Mouse (Mus musculus) granulocyte monocyte progenitor cell, adult 5-6 weeks (primary cell): ENCODE measurements at regions not wholly inside any gene's neighbourhood (a gene's known extent, or its start where the extent isn't known, plus 50 kb on each side); places are given as distances from the start of the nearest gene placed in this dataset.

Source experiments
- ATAC-seq: replicated peaks from 2 replicates; pipeline ENCODE4 v1.8.0; 2016; ENCODE audit warnings: mild to moderate bottlenecking, moderate TSS enrichment, inconsistent platforms; ENCODE audit not compliant: poor library complexity, severe bottlenecking

DNA sequence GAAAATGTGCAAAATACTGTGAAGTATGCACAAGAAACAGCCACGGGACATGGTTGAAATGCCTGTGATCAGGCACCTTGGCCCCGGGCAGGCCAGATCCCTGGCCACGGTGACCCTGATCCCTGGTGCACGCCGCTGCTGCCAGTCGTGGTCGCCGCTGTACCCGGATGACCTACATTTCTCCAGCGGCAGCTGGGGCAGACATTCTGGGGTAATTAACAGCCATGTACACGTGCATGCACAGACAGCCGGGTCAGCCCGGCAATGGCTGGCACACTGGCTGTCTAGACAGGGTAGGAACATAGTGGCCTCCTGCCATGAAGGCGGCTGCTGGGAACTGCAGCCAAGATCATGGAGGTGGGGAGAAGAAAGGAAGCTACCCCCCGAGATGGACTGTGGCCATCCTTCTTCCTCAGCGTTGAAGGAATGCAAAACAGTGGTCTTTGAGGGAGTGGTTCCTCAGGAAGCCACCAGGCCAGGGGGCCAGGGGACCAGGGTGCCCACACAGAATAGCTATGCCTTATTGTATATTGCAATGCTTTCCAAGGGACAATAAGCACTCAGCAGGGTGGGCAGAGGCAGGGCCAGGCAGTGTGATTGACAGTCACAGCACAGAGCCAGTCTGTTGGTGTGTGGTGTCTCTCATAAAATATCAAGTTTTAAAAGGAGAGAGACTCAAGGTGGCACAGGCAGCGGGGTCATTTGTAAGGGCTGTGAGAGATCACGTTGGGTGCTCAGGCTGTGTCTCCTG lies 108.3 kb upstream of the 1700021F07Rik start:
- no peak for ATAC-seq

DNA sequence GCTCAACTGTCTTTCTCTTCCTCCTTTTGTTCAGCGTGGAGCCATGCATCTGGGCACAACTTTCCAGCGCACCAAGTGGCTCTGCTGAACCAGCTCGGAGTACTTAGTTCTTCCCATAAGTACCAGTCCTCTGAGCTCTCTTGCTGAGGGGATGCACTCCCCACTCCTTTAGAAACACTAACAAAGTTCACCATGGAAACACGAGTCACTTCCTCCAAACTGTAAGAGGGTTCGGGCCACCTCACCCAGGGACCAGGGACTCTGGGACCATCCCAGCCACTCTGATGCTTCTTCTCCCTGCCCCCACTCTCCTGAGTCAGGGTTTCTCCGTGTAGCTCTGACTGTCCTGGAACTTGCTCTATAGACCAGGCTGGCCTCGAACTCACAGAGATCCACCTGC lies 107.0 kb upstream of the 1700021F07Rik start:
- ATAC-seq, result peak; percentile 48

DNA sequence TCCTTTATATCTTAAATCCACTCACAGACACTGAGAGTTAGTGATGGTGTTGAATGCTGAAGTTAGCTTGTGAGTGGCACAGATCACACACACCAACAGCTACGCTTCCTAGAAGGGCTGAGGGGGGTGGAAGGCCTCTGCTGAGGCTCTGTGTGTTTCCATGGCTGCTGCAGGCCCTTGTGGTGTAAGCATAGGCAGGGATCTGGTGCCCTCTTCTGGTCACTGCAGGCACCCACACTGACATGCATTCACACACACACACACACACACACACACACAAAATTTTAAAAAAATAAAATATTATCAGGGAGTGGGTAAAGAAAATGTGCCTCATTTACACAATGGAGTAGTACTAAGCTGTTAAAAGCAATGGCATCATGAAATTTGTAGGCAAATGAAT lies 105.5 kb upstream of the 1700021F07Rik start:
- peak; percentile 84 for ATAC-seq

DNA sequence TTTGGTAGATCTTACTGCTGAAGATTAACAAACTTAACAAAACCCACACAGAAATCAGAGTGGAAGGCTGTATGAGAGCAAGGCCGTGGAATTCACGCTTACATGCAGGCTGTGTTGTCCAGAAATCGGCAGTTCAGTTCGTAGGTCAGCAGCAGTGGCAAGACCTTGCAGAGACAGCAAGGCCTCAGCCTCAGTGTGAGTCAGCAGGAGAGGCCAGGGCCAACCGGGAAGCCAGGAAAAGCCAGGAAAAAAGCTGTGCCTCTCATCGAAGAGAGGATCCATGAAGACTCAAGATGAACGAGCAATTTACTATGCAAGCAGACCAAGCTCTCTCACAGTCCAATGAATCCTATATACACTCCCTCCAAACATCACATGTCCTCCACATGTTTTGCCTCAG lies 103.4 kb upstream of the 1700021F07Rik start:
- ATAC-seq, result no peak

DNA sequence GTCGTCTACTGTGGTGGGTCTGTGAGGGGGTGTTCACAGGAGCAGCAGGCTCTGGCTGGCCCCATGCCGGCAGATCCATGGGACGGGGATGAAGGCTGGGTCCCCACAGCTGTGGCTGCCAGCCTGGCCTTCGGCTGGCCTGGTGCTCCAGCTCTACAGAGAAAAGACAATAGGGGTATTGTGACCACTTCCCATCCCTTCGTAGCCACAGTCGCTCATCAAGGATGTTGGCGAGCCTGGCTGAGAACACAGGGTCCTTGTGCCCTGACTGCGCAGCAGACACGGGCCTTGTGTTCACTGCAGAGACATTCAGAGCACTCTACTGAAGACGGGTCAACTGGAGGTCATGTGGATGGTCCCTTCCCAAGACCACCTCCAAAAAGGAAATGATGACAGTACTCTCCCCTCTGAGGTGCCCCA lies 102.4 kb upstream of the 1700021F07Rik start:
- no peak for ATAC-seq

DNA sequence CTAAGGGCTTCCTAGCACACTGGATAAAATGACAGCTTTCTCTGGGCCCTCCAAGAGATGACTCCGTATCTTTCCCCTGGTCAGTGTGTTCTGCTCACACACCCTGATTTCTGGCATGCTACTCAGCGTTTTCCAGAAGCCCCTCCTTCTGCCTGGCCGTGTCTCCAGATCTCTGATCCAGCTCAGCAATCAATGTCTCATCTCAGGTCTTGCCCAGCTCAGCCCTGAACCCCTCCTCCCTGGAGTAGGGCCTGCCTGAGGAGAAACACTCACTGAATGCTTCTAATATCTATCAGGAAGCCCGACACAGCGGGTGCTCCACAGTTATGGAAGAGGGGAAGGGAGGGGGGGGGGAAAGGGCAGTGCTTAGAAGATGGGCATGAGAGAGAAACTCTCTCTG lies 101.9 kb upstream of the 1700021F07Rik start:
- no peak for ATAC-seq

DNA sequence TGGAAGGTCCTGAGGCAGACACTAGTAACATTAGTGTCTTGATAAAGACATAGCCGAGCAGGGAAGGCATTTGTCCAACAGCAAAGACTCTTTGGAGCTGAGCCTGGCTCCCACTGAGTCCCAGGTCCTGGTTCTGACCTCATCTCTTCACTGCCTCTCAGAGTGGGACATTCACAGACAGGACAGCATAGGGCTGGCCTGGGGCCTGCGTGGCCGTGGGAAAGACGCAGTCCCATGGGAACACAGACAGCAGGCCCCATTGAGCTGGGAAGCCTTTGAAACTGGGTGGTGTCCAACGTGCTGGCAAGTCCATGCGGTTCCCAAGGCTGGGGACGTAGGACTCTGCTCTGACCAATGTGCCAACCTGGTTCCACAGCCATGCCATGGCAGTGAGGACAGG lies 97.5 kb upstream of the 1700021F07Rik start:
- ATAC-seq, result no peak

DNA sequence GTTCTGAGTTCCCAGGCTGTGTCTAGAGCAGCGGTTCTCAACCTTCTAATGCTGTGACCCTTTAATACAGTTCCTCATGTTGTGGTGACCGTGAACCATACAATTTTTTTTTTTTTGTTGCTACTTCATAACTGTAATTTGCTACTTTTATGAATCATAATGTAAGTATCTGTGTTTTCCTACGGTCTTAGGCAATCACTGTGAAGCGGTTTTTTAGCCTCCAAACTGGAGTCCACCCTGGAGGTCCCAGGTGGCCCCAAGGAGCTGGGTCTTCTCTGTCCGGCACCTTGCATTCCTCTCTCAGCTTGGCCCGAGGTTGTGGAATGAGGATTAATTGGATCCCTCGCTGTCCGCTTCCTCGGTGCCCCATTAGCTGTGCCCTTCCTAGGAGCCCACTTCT lies 96.6 kb upstream of the 1700021F07Rik start:
- no peak for ATAC-seq

DNA sequence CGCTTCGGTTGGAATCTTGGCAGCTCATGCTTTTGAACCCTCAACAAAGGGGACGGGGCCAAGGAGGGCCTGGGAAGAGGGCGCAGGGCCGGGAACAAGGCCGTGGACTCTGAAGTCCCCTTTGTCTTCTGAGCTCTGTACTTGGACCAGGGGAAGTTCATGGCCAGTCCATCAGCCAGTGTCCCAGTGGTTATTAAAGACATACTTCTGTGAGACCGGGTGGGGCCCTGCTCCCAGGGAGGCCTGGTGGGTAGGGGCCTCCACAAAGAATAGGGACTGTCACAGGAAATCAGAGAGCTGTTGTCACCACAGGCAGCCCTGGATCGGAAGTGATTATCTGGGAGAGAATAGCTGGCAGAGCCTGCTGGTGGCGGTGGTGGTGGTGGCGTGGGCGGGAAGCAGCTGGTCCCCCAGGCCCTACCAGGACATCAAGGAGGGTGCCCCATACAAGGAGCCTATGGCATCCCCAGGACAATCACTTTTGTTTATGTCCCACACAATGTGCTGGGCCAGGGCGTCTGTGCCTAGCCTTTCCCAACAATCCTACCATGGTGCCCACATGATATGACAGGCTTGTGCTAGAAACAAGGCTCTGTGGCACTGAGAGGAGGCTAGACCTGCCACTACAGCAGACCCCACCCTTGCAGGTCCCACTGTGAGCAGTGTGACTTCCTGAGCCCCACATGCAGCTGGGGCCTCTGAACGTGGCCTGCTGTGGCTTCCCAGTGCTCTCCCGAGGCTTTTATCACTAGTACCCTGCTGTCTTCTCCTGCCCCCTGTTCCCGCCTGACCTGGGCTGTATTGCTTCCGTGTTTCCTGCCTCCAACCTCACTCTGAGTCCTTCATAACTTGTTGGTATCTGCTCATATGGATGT lies 96.0 kb upstream of the 1700021F07Rik start:
- ATAC-seq, result no peak

DNA sequence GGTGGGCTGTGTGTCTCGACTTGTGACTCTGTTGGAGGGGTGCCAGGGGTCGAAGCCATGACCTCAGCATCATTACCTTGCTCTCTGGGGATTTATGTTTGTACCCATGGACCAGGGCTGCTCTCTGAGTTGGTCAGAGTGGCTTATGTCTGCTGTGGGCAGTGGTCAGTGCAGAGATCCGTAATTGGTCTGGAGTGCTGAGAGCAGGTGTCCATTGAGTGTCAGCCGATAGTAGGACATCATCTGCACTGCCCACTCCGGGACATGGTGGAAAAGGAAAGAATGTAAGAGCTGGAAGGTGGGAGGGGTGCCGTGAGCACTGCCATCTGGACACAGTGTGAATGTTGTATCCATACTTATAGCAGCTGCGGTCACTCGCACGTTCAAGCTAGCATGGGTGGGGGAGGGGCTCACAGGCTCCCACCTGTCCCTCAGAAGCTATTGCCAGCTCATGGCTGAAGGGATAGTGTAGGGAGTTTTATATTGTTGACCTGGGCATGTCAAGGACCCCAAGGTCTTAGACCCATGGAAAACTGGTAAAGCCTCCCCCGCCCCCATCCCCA lies 94.4 kb upstream of the 1700021F07Rik start:
- ATAC-seq, result no peak

DNA sequence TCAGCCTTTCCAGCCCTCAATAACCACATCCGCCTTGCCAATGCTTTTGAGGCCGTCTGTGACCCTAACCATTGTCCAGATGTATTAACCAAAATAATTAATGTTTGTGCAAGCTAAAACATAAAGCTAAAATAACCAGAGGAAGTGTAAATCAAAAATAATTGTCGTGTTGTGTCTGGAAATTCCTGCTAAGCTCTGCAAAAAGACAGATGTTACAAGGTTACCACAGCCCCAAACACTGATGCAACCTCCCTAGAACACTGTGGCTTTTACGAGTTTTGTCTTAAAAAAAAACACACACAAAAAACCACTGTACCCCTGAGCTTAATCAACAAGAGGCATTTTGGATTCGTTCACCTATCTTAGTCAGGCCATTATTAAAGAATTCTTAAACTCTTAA lies 90.5 kb upstream of the 1700021F07Rik start:
- ATAC-seq, result no peak

DNA sequence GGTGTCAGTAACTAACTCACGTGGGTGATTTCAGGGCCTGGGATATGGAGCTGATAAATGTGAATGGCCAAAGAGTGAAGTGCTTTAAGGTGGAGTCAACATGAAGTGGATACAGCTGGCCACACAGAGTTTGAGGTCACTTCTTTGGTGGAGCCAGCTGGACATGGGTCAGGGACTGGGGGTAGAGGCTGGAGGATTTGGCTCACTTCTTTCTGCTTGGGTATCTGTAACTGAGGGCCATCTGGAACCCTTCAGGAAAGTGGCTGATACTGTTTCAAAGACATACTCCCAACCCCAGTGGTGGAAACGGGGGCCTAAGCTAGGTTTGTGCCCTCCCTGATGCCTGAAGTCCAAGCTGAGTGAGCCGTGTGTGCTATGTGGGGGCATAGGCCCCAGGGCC lies 90.1 kb upstream of the 1700021F07Rik start:
- ATAC-seq, result no peak

DNA sequence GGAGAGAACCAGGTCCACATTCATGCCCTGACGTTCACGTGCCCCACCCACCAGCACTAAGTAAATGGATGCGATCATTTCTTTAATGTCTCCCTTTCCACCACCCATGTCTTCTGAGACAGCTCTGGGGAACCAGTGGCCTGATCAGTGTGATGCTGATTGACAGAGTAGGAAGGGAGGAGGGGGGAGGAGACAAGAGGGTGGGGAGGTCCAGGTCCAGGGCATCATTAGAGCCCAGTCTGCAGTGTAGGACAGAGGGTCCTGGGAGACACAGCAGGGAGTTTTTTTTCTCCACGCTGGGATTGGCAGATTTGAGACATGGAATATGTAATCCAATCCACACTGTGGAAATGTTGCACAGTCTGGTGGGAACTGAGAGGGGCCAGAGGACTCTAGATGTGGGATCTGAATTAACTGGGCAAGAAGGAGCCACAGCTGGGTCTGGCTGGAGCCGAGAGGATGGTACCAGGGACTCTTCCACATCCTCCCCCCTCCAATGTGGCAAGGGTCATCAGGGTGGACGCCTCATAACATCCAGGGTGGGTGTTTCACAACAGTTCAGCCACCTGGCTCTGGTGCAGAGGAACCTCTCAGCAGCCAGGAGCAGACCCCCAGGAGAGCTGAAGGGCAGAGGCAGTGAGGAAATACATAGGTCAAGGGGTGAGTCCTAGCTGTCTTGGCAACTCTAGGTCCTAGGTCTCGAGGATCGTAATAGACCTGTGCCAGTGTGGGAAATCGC lies 89.3 kb upstream of the 1700021F07Rik start:
- no peak for ATAC-seq

DNA sequence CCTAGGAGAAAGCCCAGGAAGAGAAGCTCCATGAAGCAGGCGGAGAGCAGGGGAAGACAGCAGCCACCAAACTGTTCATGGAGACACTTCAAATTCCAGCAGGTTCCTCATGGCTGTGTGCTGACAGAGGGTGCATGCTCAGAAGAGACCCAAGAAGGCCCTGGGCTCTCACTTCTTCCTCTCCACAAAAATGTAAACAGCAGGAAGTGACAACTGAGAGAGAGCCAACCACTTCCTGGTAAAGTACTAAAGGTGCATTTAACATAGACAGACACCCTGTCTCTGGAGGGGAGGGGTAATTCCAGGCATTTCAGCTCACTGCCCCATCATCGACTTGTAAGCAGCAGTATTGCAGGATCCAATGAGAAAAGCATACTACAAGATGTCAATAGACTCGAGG lies 85.8 kb upstream of the 1700021F07Rik start:
- ATAC-seq, result peak; percentile 40

DNA sequence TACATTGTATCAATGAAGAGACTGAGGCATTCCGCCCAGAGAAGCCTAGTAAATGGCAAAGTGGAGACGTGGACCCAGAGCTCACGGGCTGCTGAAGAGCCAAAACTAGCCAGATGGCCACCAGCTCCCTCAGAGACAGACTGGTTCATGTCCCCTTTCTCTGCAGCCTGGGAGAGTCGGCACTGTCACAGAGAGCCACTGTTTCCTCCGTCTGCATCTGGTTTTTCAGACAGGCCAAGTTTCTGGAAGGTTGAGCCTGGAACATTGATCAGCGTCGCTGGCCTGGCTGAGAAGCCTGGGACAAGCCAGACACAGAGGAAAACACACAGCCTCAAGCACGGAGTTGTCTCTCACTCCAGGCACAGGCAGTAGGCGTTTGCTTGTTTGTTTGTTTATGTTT lies 83.4 kb upstream of the 1700021F07Rik start:
- no peak for ATAC-seq

DNA sequence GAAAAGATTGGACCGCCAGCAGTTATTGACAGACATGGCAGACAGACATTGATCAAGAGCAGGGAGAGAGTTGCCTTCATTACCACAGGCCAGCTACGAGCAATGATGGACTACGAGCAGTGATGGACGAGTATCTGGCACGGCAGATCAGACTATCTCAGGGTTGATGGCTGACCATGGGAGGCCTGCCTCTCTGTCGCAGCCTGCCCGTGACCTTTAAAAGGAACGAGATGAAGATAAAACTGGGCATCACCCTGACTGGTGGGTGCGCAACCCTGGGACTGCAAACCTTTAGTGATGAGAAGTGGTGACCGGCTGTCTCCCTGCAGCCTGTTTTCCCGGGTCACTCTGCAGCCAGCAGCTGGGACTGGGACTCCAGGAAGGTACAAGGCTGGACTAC lies 80.3 kb upstream of the 1700021F07Rik start:
- no peak for ATAC-seq

DNA sequence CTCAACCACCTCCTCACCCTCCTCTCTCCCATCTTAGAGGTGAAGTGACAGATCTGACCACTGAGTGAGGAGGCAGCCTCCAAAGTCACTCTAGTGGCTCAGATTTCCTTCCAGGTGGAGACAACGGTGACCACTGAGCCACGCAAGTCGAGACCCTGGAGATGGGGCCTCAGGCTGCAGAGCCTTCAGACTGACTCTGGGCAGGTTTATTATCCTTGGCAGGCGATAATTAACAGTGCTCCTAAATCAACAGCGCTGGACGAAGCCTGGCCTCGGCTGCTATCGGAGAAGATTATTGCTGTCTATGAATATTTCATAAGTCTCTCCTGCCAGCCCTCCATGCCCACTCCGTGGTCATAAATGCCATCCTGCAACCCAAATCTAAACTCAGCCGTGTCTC lies 79.1 kb upstream of the 1700021F07Rik start:
- no peak for ATAC-seq

DNA sequence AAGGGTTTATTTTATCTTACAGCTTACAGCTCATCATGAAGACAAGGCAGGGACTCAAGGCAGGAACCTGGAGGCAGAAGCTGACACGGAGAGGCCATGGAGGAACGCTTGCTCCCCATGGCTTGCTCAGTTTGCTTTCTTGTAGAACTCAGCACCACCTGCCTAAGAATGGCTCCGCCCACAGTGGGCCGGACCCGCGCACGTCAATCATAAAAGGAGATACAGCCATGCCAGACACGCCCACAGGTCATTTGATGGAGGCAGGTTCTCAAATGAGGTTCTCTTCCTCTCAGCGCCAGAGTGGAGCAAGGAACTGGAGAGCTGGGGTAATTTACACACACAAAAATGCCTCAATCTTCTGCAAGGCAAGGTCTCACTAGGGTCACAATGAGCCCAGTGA lies 78.0 kb upstream of the 1700021F07Rik start:
- no peak for ATAC-seq

DNA sequence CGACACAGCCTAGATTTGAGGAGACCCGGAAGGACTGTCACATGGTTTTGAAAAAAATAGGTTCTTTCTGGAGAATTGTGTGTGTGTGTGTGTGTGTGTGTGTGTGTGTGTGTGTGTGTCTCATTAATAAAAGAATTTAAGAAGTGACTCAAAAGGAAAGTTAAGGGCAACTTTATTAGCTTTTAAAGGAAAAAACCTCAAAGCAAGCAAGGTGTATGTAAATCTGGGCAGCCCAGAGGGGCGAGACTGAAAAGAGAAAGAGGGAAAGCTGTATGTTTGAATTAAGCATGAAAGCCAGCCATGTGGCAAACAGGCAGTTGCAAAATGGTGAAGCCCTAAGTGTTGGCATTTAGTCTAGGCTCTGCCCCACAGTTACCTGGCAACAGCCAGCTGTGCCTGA lies 77.3 kb upstream of the 1700021F07Rik start:
- no peak for ATAC-seq

DNA sequence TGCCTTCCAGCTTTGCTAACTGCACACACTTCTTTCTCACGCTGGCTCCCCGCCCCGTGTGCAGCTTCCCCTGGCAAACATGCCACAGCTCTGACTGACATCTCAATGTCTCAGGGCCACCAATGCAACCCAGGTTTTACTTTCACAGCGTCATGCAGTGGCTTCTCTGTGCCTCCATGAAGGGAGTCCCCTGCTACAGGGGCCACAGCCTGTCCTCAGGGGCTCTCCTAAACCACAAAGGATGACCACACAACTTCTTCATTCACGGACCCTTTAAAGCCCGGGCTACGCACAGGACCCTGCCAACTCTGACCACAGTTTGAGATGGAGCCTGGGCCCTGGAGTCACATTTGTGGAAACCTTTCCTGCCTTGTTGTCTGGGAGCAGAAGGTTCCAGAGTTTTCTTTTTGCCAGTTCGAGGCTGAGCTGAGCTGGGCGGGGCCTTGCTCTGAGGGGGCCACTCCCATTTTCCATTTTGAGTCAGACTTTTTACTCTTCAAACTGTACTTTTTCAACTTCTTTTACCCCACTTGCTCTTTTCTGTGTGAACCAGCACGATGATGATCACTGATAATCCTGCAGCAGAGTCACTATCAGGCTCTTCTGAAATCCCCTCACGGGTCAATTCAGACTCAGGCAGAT lies 73.7 kb upstream of the 1700021F07Rik start:
- ATAC-seq, result peak; percentile 72
